Mouse (Mus musculus) lung, postnatal 0 days (tissue): Measurements from ENCODE around the gene Cd6.

Source experiments
- CTCF ChIP-seq: IDR thresholded peaks from 2 replicates; pipeline ENCODE4 v1.5.1; 2016; ENCODE audit warnings: antibody characterized with exemption, mild to moderate bottlenecking
- EP300 ChIP-seq: IDR thresholded peaks from 2 replicates; pipeline ENCODE4 v1.6.1; 2016; ENCODE audit warnings: antibody characterized with exemption, mild to moderate bottlenecking, control low read depth

GRCm38 (mm10) chr19:10845454-10845853 is 15.6 kb upstream of the Cd6 start:
- TF ChIP-seq CTCF (no peak), EP300 (no peak)
